Mouse (Mus musculus) liver, adult 2 months (tissue): ENCODE results near the gene Tedc2.

Source experiments
- CTCF ChIP-seq: fragments of 200-500 bp; IDR thresholded peaks from 2 replicates; pipeline ENCODE4 v1.5.1; 2011; ENCODE audit warnings: low read depth, low read length, control low read depth
- POLR2A ChIP-seq: fragments of 200-500 bp; IDR thresholded peaks from 2 replicates; pipeline ENCODE4 v1.6.1; 2011; ENCODE audit warnings: low read length, control low read depth; ENCODE audit not compliant: insufficient read depth; ENCODE audit errors: extremely low read depth

DNA sequence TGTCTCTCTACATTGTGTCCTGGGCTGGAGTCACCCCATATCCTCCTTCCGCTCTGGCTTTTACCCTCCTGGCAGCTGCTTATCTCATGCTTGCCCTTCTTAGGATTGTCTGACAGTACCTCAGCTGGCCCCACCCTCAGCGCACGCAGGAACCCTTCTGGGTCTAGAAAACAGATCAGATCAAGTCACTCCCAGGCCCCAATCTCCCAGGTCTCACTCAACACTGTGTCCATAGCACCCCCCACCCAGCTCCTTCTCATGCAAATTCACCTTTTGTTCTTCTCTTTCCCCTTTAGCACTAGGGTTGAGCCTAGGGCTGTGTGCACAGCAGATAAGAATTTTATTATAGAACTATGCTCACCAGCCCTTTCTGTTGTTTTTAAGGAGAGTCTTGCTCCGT is 17.6 kb downstream of the Tedc2 start:
- TF ChIP-seq CTCF: no peak
- TF ChIP-seq POLR2A: no peak
